Mouse (Mus musculus) MEL (cell line): ENCODE results near the gene Fezf2. TPM values are rescaled to one million over a fixed set of nuclear protein-coding genes. Genes with fewer than 3 reads are reported as not detected.

Experiments used
- DNase-seq: peaks from one replicate; pipeline ENCODE4 v3.0.0; 2011; ENCODE audit warnings: low read depth, low spot score
- H3K27ac ChIP-seq: 2 replicates; pipeline ENCODE4 v1.5.1; 2012; ENCODE audit warnings: low read depth, mild to moderate bottlenecking, control low read depth, low read length, moderate library complexity; ENCODE audit not compliant: control insufficient read depth
- H3K27me3 ChIP-seq, 2 experiments: fragments of 150-350 bp in 1 of 2; sonication (generic) in 1 of 2; 2 replicates each; pipeline ENCODE4 v1.6.1; 2012; ENCODE audit warnings: low read length in 2 of 2, mild to moderate bottlenecking in 2 of 2, improper control_type of control experiment in 1 of 2, moderate library complexity in 1 of 2; ENCODE audit not compliant: insufficient read depth in 2 of 2, control insufficient read depth in 1 of 2
- H3K36me3 ChIP-seq, 2 experiments: 2 replicates each; pipeline ENCODE4 v1.6.1; 2012 to 2014; ENCODE audit warnings: low read length in 2 of 2, improper control_type of control experiment in 1 of 2, inconsistent platforms in 1 of 2, mild to moderate bottlenecking in 1 of 2; ENCODE audit not compliant: insufficient read depth in 2 of 2, control insufficient read depth in 1 of 2
- H3K4me1 ChIP-seq, 2 experiments: fragments of 150-350 bp in 1 of 2; sonication (generic) in 1 of 2; 2 replicates each; pipeline ENCODE4 v1.6.1; 2012; ENCODE audit warnings: low read length in 2 of 2, improper control_type of control experiment in 1 of 2, mild to moderate bottlenecking in 1 of 2; ENCODE audit not compliant: insufficient read depth in 2 of 2, control insufficient read depth in 1 of 2
- H3K4me3 ChIP-seq, 2 experiments: fragments of 150-350 bp in 1 of 2; sonication (generic) in 1 of 2; 2 replicates each; pipeline ENCODE4 v1.5.1; 2012; ENCODE audit warnings: low read depth in 2 of 2, low read length in 2 of 2, mild to moderate bottlenecking in 2 of 2, moderate library complexity in 2 of 2, control low read depth in 1 of 2, improper control_type of control experiment in 1 of 2; ENCODE audit not compliant: control insufficient read depth in 1 of 2, insufficient read depth in 1 of 2
- H3K79me2 ChIP-seq: 2 replicates; pipeline ENCODE4 v1.6.1; 2012; ENCODE audit warnings: mild to moderate bottlenecking, low read length, moderate library complexity; ENCODE audit not compliant: control insufficient read depth, poor library complexity, insufficient read depth
- H3K9ac ChIP-seq: 2 replicates; pipeline ENCODE4 v1.6.1; 2012; ENCODE audit warnings: low read depth, mild to moderate bottlenecking, control low read depth, low read length, moderate library complexity; ENCODE audit not compliant: control insufficient read depth, poor library complexity, severe bottlenecking
- H3K9me3 ChIP-seq: fragments of 150-350 bp; sonication (generic); replicated peaks from 2 replicates; pipeline ENCODE4 v1.6.1; 2012; ENCODE audit warnings: mild to moderate bottlenecking, low read length, improper control_type of control experiment, moderate library complexity; ENCODE audit not compliant: insufficient read depth
- BHLHE40 ChIP-seq: IDR thresholded peaks from 2 replicates; pipeline ENCODE4 v1.6.1; 2012; ENCODE audit warnings: low read depth, mild to moderate bottlenecking, inconsistent platforms, low read length, improper control_type of control experiment, borderline replicate concordance
- CHD1 ChIP-seq: IDR thresholded peaks from 2 replicates; pipeline ENCODE4 v1.6.1; 2012; ENCODE audit warnings: low read depth, mild to moderate bottlenecking, inconsistent platforms, low read length, improper control_type of control experiment
- CHD2 ChIP-seq: IDR thresholded peaks from 2 replicates; pipeline ENCODE4 v1.6.1; 2011; ENCODE audit warnings: low read length, improper control_type of control experiment
- EP300 ChIP-seq, 2 experiments: IDR thresholded peaks; 2 replicates each; pipeline ENCODE4 v1.6.1; 2011; ENCODE audit warnings: improper control_type of control experiment in 2 of 2, low read length in 2 of 2, low read depth in 1 of 2, mild to moderate bottlenecking in 1 of 2
- GABPA ChIP-seq: IDR thresholded peaks from 2 replicates; pipeline ENCODE4 v1.6.1; 2012; ENCODE audit warnings: low read depth, mild to moderate bottlenecking, inconsistent platforms, low read length, improper control_type of control experiment, moderate library complexity
- GATA1 ChIP-seq: IDR thresholded peaks from 2 replicates; pipeline ENCODE4 v1.6.1; 2011; ENCODE audit warnings: low read depth, low read length, improper control_type of control experiment
- HCFC1 ChIP-seq: IDR thresholded peaks from 2 replicates; pipeline ENCODE4 v1.6.1; 2012; ENCODE audit warnings: low read depth, mild to moderate bottlenecking, inconsistent platforms, low read length, improper control_type of control experiment, moderate library complexity
- JUND ChIP-seq: IDR thresholded peaks from 2 replicates; pipeline ENCODE4 v1.6.1; 2011; ENCODE audit warnings: low read depth, mild to moderate bottlenecking, improper control_type of control experiment, low read length
- MAX ChIP-seq: IDR thresholded peaks from 2 replicates; pipeline ENCODE4 v1.6.1; 2011; ENCODE audit warnings: low read length, improper control_type of control experiment
- MEF2A ChIP-seq: IDR thresholded peaks from 2 replicates; pipeline ENCODE4 v1.6.1; 2014; ENCODE audit warnings: low read depth, mild to moderate bottlenecking, inconsistent platforms, low read length, improper control_type of control experiment; ENCODE audit not compliant: poor library complexity, insufficient replicate concordance, severe bottlenecking; ENCODE audit errors: extremely low read depth
- MXI1 ChIP-seq: IDR thresholded peaks from 2 replicates; pipeline ENCODE4 v1.6.1; 2011; ENCODE audit warnings: mild to moderate bottlenecking, low read depth, low read length, improper control_type of control experiment
- MYC ChIP-seq: IDR thresholded peaks from 2 replicates; pipeline ENCODE4 v1.6.1; 2011; ENCODE audit warnings: low read depth, mild to moderate bottlenecking, low read length, improper control_type of control experiment, moderate library complexity
- POLR2A ChIP-seq, 2 experiments: IDR thresholded peaks; 2 replicates each; pipeline ENCODE4 v1.6.1; 2011 to 2012; ENCODE audit warnings: low read length in 2 of 2, mild to moderate bottlenecking in 2 of 2, control low read depth in 1 of 2, improper control_type of control experiment in 1 of 2, low read depth in 1 of 2, moderate library complexity in 1 of 2; ENCODE audit not compliant: control insufficient read depth in 1 of 2, insufficient read depth in 1 of 2, poor library complexity in 1 of 2
- SIN3A ChIP-seq: IDR thresholded peaks from 2 replicates; pipeline ENCODE4 v1.6.1; 2012; ENCODE audit warnings: low read length, improper control_type of control experiment, inconsistent platforms
- TAL1 ChIP-seq: IDR thresholded peaks from 2 replicates; pipeline ENCODE4 v1.6.1; 2012; ENCODE audit warnings: mild to moderate bottlenecking, inconsistent platforms, low read length, moderate library complexity, mixed read lengths
- TBP ChIP-seq: IDR thresholded peaks from 2 replicates; pipeline ENCODE4 v1.8.0; 2011; ENCODE audit warnings: low read depth, low read length, improper control_type of control experiment
- TCF12 ChIP-seq: IDR thresholded peaks from 2 replicates; pipeline ENCODE4 v1.6.1; 2014; ENCODE audit warnings: low read depth, mild to moderate bottlenecking, inconsistent platforms, low read length, improper control_type of control experiment, moderate library complexity
- USF1 ChIP-seq: IDR thresholded peaks from 2 replicates; pipeline ENCODE4 v1.6.1; 2014; ENCODE audit warnings: low read depth, mild to moderate bottlenecking, inconsistent platforms, low read length, improper control_type of control experiment, moderate library complexity
- USF2 ChIP-seq, 2 experiments: IDR thresholded peaks; 2 replicates each; pipeline ENCODE4 v1.6.1; 2011 to 2012; ENCODE audit warnings: improper control_type of control experiment in 2 of 2, low read length in 2 of 2, borderline replicate concordance in 1 of 2, inconsistent platforms in 1 of 2, low read depth in 1 of 2, mild to moderate bottlenecking in 1 of 2; ENCODE audit not compliant: insufficient read depth in 1 of 2
- ZC3H11A ChIP-seq: IDR thresholded peaks from 2 replicates; pipeline ENCODE4 v1.6.1; 2012; ENCODE audit warnings: low read depth, mild to moderate bottlenecking, inconsistent platforms, low read length, improper control_type of control experiment
- ZMIZ1 ChIP-seq: IDR thresholded peaks from 2 replicates; pipeline ENCODE4 v1.6.1; 2012; ENCODE audit warnings: low read depth, mild to moderate bottlenecking, inconsistent platforms, low read length, improper control_type of control experiment, moderate library complexity
- polyA plus RNA-seq, 2 experiments: library from polyadenylated mRNA; stranded (reverse) in 1 of 2; unstranded in 1 of 2; fragments of >175 nt in 1 of 2; fragments of >200 nt in 1 of 2; gene quantifications; 2 replicates each; pipeline versions ENCODE4 v1.2.1 to v1.2.4; 2012; ENCODE audit warnings: low replicate concordance in 2 of 2, low read depth in 1 of 2; ENCODE audit not compliant: insufficient read length in 2 of 2, insufficient read depth in 1 of 2, missing spikeins in 1 of 2
- total RNA-seq: library from RNA; depleted of rRNA; stranded (reverse); fragments of 300-350 nt; gene quantifications from 2 replicates; pipeline ENCODE4 v1.2.3, GENCODE M21; 2012

Fezf2 gene
- total and polyA plus RNA-seq, 3 experiments = not detected

DNA sequence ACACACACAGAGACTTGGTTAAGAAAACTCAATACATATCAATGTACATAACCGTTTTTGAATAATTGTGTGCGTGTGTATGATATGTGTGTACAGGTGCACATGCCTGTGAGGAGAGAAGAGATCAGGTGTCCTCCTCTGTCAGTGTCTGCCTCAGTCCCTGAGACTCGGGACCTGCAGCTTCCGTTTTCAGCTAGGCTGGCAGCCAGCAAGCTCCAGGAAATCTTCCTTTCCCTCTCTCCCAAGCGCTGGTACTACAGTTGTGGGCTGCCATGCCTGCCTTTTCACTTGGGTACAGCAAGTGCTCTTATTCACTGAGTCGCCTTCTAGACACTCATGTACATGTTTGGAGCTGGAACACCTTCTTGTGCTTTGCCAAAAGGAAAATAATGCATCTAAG lies 39.2 kb upstream of the Fezf2 start:
- Histone ChIP-seq H3K4me1 (no peaks in the 10 kb centered on the region), H3K79me2 (no peaks in the 10 kb centered on the region), H3K27me3 (no peaks in the 10 kb centered on the region), H3K4me3 (no peak overlapping the region)
- TF ChIP-seq SIN3A = no peak
- TF ChIP-seq CHD2 = no peak
- TF ChIP-seq BHLHE40 = no peak
- TF ChIP-seq USF2 (IDR thresholded peaks at IDR 0.05; ENCODE audit: borderline replicate concordance in 1 of 2, insufficient read depth in 1 of 2, low read depth in 1 of 2, low read length in 2 of 2) = no peak
- no peak for TF ChIP-seq JUND
- no peak for TF ChIP-seq MXI1
- TF ChIP-seq CHD1 = no peak
- TF ChIP-seq ZMIZ1 = no peak
- no peak for TF ChIP-seq MYC
- TF ChIP-seq POLR2A (IDR thresholded peaks at IDR 0.05; ENCODE audit: control insufficient read depth in 1 of 2, insufficient read depth in 1 of 2, low read depth in 1 of 2, low read length in 2 of 2, poor library complexity in 1 of 2) = no peak
- TF ChIP-seq GABPA = no peak
- TF ChIP-seq, all 39 proteins: peak for 0
- Histone ChIP-seq H3K9ac (no peak overlapping the region), H3K9me3 (no peaks in the 10 kb centered on the region), H3K36me3 (no peaks in the 10 kb centered on the region), H3K27ac (no peak overlapping the region)
- no peak for DNase-seq

DNA sequence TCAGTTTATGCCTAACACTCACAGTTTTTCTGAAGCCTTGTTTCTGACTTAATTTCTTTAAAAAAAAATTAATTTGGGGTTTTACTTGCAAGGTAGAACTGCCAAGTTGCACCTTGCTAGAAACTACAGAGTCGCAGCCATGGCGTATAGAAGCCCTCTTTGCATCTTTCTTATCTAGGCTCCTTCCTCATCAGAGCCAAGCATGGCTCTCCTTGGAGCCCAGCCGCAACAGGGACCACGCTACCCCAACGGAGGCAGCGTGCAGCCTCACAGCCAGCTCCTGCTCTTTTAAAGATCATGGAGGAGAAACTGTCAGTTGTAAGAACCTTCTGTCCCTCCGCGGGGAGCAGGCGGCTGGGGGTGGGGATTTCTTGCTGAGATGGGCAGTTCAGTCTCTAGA lies 29.9 kb upstream of the Fezf2 start:
- H3K4me3 ChIP-seq = no peak overlapping the region
- TF ChIP-seq USF1 (no peak), GATA1 (no peak), ZC3H11A (no peak), MEF2A (no peak), MYC (no peak), MAX (no peak), CHD1 (no peak), EP300 (IDR thresholded peaks at IDR 0.05; ENCODE audit: low read depth in 1 of 2, low read length in 2 of 2) (no peak), SIN3A (no peak), CHD2 (no peak), TCF12 (no peak), HCFC1 (no peak), TAL1 (no peak), TBP (no peak)
- no peak for DNase-seq
- no peaks in the 10 kb centered on the region for H3K4me1 ChIP-seq
- H3K9ac ChIP-seq = no peak overlapping the region
- H3K79me2 ChIP-seq = no peaks in the 10 kb centered on the region
- H3K27me3 ChIP-seq = no peaks in the 10 kb centered on the region
- no peaks in the 10 kb centered on the region for H3K9me3 ChIP-seq
- H3K27ac ChIP-seq = no peak overlapping the region
- no peaks in the 10 kb centered on the region for H3K36me3 ChIP-seq
